Mouse (Mus musculus): Measurements from ENCODE around the gene Cdk2ap2.
"Not testable (repeated sequence)": the region's sequence is repeated elsewhere in the genome, so short reads cannot be mapped to it uniquely, and the experiment has no call there.

Cdk2ap2 gene

DNA sequence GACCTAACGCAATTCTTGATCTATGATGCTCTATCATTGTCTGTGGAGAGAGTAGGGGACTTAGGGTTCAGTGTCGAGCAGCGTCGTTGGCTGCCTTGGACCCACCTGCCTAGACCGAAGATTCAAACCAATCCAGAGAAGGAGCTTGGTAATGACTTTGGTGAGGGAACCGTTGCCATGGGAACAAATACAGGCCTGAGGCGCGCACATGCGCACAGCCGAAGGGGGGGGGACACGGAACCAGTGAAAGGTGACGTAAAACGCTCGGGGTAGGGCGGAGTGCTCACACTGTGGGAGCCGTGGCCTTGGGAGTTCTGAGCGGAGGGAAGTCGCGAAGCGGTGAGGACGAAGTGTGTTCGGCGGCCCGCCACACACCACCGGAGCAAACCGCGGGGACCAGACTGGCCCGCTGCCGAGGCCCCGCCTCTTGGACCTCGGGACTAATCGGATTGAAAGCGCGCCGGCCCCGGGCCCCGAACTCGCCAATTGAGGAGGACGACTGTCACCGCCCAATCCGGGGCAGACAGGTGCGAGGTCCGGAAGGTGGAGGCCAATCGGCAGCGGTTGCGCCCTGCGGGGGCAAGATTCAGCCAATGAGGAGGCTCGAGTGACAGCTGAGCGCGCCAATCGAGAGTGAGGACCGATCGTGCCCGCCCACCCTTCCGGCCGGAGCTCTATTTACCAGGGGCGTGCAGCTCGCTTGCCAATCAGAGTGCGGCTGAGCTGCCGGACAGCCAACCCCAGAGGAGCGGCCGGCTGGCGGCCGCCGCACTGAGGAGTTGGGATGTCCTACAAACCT is at the start of gene Cdk2ap2:
TSS of gene Cdk2ap2 (plus strand) at position 541 of the 799 bp plus-strand sequence.
- in situ Hi-C loops (cut with MboI, MseI) = loop anchor here (5.0 kb wide), 1 partner anchor 45 kb away; the partner anchor contains the start of gene Cabp4

DNA sequence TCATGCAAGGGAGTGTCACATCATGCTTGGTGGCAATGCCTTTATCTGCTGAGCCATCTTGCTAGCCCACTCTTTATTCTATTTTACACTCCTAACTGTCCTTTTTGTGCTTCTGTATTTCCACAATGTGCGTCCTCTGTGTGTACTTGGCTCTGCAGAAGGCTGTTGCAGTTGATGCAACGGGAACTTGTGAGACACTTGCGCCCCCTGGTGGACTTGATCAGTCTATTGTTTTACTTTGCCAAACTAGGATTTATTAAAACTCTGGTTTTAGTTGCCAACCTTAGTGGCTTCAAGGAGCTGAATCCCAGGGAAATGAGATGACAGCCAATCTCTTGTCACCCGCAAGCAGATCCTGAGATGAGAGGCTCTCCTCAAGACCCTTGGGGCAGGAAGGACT is 49.1 kb upstream of the Cdk2ap2 start:
- in situ Hi-C loops (cut with MboI, MseI) = no loop called here

DNA sequence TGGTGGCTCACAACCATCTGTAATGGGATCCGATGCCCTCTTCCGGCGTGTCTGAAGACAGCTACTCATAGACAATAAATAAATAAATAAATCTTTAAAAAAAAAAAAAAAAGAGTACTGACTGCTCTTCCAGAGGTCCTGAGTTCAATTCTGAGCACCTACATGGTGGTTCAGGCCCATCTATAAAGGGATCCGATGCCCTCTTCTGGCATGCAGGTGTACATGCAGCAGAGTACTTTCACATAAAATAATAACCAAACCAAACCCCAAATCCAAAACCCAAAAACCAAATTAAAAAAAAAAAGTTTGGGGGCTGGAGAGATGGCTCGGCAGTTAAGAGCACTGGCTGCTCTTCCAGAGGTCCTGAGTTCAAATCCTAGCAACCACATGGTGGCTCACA is 47.9 kb upstream of the Cdk2ap2 start:
- in situ Hi-C loops (cut with MboI, MseI) = not testable (repeated sequence)

DNA sequence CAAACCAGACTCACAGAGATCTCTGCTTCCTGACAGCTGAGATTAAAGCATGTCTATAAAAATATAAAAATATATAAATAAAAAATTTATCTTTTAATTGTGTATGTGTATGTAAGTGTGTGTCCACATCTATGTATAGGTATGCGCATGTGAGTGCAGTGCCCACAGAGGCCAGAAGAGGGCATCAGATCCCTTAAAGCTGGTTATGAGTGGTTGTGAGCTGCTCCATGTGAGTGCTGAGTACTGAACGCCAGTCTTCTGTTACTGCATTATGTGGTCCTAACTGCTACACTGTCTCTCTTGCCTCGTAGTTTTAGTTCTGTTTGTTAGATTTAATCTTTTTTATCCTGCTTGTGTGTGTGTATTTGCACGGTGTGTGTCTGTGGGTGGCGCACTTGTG is 46.0 kb upstream of the Cdk2ap2 start:
- in situ Hi-C loops (cut with MboI, MseI) = no loop called here

DNA sequence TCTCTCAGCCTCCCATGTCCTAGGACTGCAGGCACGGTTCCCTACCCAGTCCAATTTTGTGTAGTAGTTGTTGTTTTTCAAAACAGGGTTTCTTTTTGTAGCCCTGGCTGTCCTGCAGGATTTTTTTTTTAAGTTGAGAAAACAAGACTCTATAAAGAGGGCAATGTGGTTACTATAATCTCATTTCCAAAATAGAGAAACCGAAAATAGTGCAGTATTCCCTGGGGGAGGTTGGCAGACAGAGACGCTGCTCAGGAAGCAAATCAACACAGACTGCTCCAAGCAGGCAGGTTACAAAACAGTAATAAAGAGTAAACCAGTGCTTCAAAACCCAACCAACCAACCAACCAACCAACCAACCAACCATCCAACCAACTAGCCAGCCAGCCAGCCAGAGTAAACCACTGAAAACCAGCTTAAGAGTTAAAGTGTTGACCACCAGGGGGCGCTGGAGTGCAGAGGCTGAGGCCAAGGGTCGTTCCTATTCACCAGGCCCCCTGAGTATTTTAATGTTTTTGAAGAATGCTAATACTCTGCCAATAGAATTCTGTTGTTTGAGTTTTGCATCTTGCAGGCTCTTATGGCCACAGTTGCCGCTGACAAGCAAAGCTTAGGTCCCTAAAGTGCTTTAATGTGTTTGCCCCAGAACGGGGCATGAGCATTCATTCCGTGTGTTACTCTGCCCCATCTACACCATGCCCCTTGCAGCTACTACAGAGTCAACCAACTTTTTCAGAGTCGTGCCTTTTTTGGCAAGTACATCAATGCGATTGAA is 45.1 kb upstream of the Cdk2ap2 start:
- in situ Hi-C loops (cut with MboI, MseI) = no loop called here

DNA sequence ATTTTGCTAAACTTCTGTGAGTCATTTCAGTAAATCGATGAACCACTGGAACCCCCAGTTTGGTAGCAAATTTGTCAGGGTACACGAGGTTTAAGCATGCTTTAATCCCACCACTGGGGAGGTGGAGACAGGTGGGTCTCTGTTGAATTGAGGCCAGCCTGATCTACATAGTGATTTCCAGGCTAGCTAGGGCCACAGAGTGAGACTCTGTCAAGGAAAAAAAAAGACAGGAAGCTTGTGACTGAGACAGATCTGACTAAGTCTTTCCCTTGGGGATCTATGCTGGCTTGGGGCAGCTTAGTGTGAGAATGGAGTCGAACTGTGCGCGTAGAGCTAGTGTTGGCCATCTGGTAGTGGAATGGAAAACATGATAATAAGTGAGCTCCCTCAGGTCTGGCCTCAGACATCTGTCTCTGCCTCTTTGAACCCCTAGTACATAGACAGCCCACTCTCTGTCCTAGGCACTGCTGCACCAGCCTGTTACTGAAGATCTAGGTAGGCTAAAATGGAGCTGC is 44.4 kb upstream of the Cdk2ap2 start:
- in situ Hi-C loops (cut with MboI, MseI) = no loop called here

DNA sequence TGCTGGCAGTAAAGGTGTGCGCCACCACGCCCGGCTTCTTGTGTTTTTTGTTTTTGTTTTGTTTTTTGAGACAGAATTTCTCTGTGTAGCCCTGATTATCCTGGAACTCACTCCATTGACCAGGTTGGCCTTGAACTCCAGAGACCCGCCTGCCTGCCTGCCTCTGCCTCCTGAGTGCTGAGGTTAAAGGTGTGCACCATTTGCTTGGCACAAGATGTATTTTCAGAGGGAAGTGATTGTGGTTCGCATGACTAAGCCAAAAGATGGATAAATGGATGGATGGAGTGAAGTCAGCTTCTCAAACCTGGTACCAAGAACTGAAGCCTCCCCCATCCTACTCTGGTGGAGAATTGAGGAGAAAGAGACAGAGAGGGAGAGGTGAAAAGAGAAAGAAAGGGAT is 42.4 kb upstream of the Cdk2ap2 start:
- in situ Hi-C loops (cut with MboI, MseI) = loop anchor here (5.0 kb wide), 2 partner anchors 38 to 83 kb away; partner anchors contain the start of gene Gpr152

DNA sequence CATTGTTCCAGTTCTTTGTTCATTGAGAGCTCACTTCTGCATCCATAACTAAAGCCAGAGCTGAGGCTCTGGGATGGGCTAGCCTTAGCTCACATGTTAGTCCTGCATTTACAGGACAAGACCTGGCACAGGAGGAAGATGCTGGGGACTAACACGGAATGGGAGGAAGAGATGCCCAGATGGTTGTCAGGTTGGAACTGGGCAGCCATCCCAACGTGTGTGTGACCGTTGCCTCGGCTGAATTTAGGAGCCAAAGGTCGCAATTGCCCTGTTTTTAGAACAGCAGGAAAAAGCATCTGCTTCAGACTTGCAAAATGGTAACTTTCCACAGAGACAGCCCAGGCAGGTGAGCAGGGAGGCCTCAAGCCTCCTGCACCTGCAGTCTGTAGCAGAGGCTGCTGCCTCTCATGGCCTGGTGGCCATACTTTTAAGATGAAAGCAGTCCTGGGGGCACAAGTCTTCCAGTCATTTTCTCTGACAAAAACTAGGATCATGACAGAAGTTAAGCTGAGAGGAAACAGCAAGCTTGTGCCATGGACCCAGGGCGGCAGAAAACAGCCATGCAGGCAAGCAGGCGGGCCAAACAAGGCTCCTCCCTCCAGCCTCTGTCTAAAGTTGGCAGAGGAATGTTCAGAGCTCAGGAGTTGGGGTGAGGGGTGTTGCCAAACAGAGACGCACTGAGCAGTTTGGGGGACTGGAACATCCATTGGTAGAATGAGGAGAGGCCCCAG is 41.6 kb upstream of the Cdk2ap2 start:
- in situ Hi-C loops (cut with MboI, MseI) = loop anchor here (5.0 kb wide), 2 partner anchors 37 to 82 kb away; partner anchors contain the start of gene Gpr152

DNA sequence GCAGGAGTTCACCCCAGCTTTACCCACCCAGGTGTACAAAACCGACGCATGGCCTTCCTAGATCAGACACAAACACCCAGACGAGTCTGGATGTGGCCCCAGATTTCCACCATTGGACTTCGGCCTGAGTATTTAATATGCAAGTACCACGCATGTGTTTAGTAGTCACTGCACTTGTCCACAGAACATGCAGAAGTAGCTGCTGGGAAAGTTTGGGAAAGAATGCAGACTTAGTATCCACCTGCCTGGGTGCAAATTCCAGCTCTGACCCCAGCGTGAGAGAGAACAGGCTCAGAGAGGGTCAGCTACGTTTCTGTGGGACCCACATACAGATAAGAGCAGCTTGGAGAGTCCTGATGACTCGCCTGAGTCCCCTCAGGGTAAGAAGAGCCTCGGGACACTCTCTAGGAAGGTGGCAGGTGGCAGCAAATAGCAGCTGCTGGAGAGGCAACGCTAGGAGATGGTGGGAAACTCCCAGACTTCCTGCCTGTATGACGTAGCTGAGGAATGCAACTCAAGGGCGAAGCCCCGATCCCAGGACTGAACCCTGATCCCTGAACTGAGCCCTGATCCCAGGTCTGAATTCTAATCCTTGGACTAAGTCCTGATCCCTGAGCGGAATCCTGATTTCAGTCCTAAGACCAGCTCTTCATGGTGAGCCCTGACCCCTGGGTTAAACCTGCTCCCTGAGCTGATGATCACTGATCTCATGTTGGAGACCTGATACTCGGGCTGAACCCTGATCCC is 40.9 kb upstream of the Cdk2ap2 start:
- in situ Hi-C loops (cut with MboI, MseI) = loop anchor here (5.0 kb wide), 2 partner anchors 36 to 81 kb away; partner anchors contain the start of gene Gpr152

DNA sequence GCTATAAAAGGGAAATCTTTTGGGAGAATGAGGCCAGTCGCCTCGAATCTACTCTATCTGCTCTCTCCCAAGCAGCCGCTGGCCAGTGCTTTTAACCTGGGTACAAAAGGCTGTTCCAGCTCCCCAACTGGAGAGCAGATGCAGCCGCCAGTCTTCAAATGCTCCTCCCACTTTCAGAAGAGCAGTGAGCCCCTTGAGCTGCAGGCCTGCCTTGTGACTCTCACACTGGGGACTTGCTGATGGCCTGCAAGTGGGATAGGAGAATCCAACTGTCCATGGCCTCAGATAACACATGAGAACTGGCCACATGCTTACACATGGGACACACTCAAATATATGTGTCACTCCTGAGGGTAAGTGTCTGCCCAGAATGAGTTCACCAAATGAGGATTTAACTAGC is 40.3 kb upstream of the Cdk2ap2 start:
- in situ Hi-C loops (cut with MboI, MseI) = loop anchor here (5.0 kb wide), 2 partner anchors 36 to 81 kb away; partner anchors contain the start of gene Gpr152

DNA sequence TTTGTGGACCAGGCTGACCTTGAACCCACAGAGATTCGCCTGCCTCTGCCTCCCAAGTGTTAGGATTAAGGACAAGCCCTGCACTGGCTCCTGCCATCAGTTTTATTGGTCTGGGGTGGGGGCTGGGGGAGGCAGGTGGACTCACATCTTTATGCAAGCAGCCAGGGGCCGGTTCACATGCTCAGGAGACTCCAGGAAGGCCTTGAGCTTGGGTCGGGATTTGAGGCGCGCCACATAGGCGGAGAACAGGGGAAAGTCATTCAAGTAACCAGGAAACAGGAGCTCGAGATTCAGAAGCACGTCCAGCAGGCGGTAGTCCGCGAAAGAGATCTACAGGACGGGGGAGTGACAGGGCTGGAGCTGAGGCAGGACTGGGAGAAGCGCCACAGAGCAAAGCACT is 39.6 kb upstream of the Cdk2ap2 start:
- in situ Hi-C loops (cut with MboI, MseI) = loop anchor here (5.0 kb wide), 2 partner anchors 35 to 80 kb away; partner anchors contain the start of gene Gpr152

DNA sequence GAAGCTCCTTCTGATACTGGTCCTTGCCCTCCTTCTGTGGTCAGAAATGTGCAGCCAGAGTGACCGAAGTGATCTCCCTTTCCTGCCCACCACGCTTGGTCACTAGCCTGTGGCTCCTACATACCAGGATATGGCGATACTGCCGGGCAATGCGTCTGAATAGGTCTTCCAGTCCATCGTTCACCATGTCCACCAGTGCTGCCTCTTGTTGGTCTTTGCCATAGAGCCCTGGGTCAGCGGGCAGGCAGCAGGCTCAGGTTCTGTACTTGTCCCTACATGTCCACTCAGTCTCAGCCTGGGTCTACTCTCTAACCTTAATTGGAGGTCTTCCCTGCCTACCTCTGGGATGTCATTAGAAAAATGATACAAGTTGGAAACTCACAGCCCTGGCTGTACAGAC is 39.0 kb upstream of the Cdk2ap2 start:
- in situ Hi-C loops (cut with MboI, MseI) = loop anchor here (5.0 kb wide), 2 partner anchors 34 to 79 kb away; partner anchors contain the start of gene Gpr152

DNA sequence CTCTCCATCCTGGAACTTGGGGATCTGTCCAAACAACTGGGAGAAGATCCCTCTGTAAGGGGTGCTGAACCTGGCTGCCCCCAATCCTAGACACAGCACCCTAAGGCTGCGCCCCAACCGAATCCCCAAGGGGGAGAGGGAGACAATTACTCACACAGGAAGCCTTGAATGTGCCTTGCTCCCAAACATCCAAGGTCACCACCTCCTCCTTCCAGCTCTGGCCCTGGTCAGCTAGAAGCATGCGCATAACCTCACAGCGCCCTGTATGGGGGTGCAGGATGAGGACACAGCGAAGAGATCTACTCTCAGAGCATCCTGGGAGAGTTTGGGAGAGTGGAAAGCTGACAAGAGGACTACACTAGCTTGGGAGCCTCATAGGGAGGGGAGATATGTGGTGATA is 38.4 kb upstream of the Cdk2ap2 start:
- in situ Hi-C loops (cut with MboI, MseI) = loop anchor here (5.0 kb wide), 2 partner anchors 34 to 79 kb away; partner anchors contain the start of gene Gpr152

DNA sequence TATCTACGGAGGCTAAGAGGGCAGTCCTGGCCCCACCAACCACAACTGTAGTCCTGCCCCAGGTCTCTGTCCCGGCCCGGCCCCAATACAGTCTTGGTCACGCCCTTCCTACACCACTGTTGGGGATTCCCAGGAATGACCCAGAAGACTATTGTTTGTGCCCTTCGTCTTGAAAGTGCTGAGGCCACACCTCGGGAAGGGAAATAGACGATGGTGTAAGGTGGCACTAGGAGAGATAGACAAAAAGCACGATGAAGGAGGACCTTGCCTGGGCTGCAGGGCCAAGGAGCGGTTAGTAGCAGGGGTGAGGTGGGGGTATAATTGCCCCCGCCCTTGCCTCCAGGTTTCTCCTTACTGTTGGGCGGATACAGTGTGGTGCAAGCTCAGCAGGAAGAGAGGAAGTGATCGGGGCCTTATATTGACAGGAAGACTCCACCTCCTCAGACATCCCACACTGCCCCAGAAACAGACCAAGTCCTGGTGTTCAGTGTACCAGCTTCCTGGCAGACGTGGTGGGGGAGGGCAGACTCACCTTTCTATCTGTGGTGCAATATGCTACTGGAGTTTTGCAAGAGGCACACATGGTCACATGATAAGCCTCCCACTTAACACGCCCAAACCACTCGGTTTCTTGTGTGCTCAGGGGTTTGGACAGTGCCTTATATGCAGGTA is 37.8 kb upstream of the Cdk2ap2 start, which contains the start of gene Gstp3:
TSS of gene Gstp3 (minus strand) at position 501 of the 672 bp plus-strand sequence.
- in situ Hi-C loops (cut with MboI, MseI) = loop anchor here (5.0 kb wide), 2 partner anchors 33 to 78 kb away; partner anchors contain the start of gene Gpr152

DNA sequence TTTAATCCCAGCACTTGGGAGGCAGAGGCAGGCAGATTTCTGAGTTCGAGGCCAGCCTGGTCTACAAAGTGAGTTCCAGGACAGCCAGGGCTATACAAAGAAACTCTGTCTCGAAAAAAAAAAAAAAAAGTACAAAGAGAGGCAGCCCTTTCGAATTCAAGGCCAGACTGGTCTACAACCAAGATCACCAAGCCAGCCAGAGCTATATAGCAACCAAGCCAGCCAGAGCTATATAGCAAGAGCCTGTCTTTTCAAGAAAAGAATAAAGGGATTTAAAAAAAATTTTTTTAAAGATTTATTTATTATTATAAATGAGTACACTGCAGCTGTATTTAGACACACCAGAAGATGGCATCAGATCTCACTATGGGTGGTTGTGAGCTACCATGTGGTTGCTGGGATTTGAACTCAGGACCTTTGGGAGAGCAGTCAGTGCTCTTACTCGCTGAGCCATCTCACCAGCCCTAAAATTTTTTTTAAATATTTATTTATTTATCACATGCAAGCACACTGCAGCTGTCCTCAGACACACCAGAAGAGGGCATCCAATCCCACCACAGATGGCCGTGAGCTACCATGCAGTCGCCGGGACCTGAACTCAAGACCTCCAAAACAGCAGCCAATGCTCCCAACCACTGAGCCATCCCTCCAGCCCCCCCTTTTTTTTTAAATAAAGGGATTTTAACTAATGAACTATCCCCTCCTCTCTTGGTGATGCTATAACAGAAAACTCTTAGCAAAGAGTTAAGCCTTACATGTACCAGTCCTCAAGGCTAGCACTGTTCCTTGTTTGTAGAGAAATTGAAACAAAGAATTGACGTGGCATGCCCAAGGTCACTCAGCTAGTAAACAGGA is 36.7 kb upstream of the Cdk2ap2 start:
- in situ Hi-C loops (cut with MboI, MseI) = not testable (repeated sequence)

DNA sequence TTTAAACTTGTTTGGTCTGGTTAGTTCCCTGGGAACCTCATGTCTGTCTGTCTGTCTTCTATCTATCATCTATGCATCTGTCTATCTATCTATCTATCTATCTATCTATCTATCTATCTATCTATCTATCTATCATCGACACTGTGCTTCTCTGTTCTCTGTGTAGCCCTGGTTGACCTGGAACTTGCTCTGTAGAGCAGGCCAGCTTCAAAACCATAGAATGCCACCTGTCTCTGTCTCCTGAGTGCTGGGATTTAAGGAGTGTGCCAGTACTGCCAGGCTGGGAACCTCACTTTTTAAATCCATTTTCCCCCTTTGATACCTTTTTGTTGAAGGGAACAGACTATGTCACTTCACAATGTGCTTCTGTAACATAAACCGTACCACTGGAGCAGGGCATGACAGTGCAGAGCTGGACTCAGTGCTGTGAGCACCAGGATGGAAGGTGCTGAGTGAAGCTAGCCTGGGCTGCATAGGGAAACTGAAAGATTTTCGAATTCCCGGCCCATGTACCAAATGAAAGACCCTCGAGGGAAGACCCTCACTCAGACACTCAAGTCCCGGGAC is 36.0 kb upstream of the Cdk2ap2 start:
- in situ Hi-C loops (cut with MboI, MseI) = no loop called here

DNA sequence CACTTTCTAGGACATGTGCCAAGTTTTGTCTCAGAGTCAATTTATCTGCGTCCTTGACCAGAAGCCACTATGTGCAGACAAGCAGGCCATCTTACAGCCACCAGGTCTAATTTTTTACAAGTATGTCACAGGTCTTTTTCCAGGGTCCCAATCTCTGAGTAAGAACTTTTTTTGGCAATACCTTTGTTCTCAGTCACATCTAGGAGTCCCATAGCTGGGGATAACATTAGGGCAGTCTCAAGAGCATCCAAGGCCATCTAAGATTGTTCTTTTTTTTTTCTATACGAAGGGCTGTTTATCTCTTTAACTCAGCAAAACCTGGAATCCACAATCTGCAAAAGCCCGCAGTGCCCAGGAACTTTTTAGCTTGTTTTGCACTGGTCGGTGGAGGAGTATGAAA is 33.6 kb upstream of the Cdk2ap2 start:
- in situ Hi-C loops (cut with MboI, MseI) = not testable (repeated sequence)

DNA sequence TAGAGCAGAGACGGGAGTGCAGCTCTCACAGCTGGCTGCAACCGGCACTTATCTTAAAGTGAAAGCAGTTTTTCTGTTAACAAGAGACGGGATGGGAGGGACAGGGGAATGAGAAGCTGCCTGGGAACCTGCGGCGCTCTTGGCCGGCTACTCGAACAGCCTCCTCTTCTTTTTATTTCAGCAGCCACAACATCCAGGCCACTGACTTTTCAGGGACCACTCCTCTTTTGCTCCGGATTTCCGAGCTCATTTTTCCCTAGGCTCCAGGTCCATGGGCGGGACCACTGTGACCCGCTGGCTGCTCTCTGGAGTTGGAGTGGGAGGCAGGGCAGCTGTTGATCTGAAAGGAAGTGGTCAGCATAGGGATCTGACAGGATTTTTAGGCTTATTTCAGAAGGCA is 32.5 kb upstream of the Cdk2ap2 start:
- in situ Hi-C loops (cut with MboI, MseI) = not testable (repeated sequence)

DNA sequence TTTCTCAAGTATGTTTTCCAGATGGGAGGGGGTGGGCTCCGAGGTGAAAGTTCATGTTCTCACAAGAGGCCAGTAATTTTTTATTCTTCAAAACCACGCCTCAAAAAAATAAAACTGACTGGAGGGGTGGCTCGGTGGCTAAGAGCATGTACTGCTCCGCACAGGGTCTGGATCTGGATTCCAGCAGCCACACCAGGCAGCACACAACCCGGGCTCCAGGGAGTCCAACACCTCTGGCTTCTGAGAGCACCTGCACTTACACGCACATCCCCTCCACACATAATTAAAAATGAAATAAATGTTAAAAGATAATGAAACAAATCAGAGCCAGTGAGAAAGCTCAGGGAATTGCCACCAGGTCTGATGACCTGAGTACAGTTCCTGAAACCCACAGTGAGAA is 30.7 kb upstream of the Cdk2ap2 start:
- in situ Hi-C loops (cut with MboI, MseI) = no loop called here

Data from T-helper 2 cell (primary cell).